Mouse (Mus musculus): Measurements from ENCODE around the gene Szt2. TPM values are rescaled to one million over a fixed set of nuclear protein-coding genes. Genes with fewer than 3 reads are reported as not detected.

Gene Szt2
- polyA plus RNA-seq, 1 experiment, result 47.0 TPM

DNA sequence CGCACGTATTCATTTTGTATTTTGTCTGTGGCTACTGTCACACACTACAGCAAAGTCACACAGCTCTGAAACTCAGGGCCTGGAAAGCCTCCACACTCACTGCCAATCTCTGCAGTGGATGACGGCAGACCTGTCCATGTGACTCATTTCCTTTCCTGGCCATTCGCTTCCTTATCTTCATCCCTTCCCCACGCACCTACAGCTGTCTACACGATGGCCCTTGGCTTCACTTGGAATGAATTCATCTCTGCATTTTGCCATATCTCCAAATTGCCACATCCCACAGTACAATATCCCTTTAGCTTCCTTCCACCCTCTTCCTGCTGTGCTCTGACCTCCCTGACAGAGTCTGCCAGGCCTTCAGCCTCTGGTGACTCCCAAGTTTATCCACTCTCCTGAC is 14.6 kb downstream of the Szt2 start:
- WGBS, result 86% methylated on average over 6 of the region's 6 CpGs
- H3K4me3 ChIP-seq (ENCODE audit: extremely low read depth, insufficient read depth, insufficient read length), result no peak overlapping the region
- no peaks in the 10 kb centered on the region for H3K4me1 ChIP-seq (ENCODE audit: control insufficient read depth, insufficient read depth, insufficient read length)
- peaks cover 67% of the 10 kb centered on the region for H3K36me3 ChIP-seq (ENCODE audit: control insufficient read depth, insufficient read depth, low read length)
- no peak for DNase-seq (ENCODE audit: low read depth in 1 of 2, low spot score in 2 of 2)
- TF ChIP-seq CTCF (IDR thresholded peaks at IDR 0.05; ENCODE audit: extremely low read depth, insufficient read depth, insufficient read length, insufficient replicate concordance) (no peak), POLR2A (IDR thresholded peaks at IDR 0.05; ENCODE audit: low read depth, low read length) (no peak)
- no peak overlapping the region for H3K27ac ChIP-seq (ENCODE audit: insufficient read depth, low read length)
- H3K27me3 ChIP-seq (ENCODE audit: control insufficient read depth, insufficient read depth, low read length), result no peaks in the 10 kb centered on the region

DNA sequence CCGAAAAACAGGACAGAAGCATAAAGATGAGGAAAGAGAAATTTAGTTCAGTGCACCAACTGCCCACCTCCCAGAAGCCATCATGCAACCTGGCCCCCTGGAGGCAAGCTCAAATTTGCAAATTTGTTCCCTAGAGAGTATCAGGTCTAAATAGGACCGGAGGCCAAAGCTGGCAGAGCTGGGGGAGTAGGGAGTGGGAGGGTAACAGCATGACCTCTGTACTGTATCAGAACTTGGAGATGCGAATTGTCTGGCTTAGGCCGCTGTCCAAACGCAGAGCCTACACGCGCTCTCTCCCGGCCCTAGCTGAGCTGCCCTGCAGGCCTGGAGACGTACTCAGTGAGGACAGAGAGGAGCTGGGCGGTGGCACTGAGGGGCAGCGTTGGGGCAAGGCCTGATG is 18.9 kb downstream of the Szt2 start:
- no peak overlapping the region for H3K4me3 ChIP-seq (ENCODE audit: extremely low read depth, insufficient read depth, insufficient read length)
- H3K27ac ChIP-seq (ENCODE audit: insufficient read depth, low read length), result no peak overlapping the region
- peaks cover 77% of the 10 kb centered on the region for H3K36me3 ChIP-seq (ENCODE audit: control insufficient read depth, insufficient read depth, low read length)
- TF ChIP-seq CTCF (IDR thresholded peaks at IDR 0.05; ENCODE audit: extremely low read depth, insufficient read depth, insufficient read length, insufficient replicate concordance) (no peak), POLR2A (IDR thresholded peaks at IDR 0.05; ENCODE audit: low read depth, low read length) (no peak)
- no peaks in the 10 kb centered on the region for H3K27me3 ChIP-seq (ENCODE audit: control insufficient read depth, insufficient read depth, low read length)
- DNase-seq (ENCODE audit: low read depth in 1 of 2, low spot score in 2 of 2), result no peak
- no peaks in the 10 kb centered on the region for H3K4me1 ChIP-seq (ENCODE audit: control insufficient read depth, insufficient read depth, insufficient read length)
- 92% methylated on average over 11 of the region's 11 CpGs for WGBS

DNA sequence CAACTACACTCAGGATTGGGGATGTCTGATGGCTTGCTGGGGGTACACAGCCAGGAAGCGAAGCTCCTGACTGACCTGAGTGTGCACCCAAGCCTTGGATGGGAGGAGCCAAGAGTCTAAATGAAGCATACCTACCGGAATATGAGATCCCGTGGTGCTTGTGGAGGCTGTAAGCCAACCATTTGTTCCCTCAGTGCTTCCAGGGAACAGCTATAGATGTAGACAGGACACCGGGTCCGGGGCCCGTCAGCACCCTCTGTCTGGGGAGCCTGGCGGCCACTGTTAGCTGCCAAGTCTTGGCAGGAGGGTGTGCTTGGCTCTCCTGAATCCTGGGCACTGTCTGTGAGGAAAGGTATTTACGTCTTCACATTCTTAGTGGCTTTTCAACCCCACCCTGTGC is 21.8 kb downstream of the Szt2 start:
- H3K27ac ChIP-seq (ENCODE audit: insufficient read depth, low read length), result no peak overlapping the region
- TF ChIP-seq CTCF (IDR thresholded peaks at IDR 0.05; ENCODE audit: extremely low read depth, insufficient read depth, insufficient read length, insufficient replicate concordance) (no peak), POLR2A (IDR thresholded peaks at IDR 0.05; ENCODE audit: low read depth, low read length) (no peak)
- H3K4me1 ChIP-seq (ENCODE audit: control insufficient read depth, insufficient read depth, insufficient read length), result no peaks in the 10 kb centered on the region
- no peak overlapping the region for H3K4me3 ChIP-seq (ENCODE audit: extremely low read depth, insufficient read depth, insufficient read length)
- no peaks in the 10 kb centered on the region for H3K27me3 ChIP-seq (ENCODE audit: control insufficient read depth, insufficient read depth, low read length)
- no peak for DNase-seq (ENCODE audit: low read depth in 1 of 2, low spot score in 2 of 2)
- H3K36me3 ChIP-seq (ENCODE audit: control insufficient read depth, insufficient read depth, low read length), result peaks cover 79% of the 10 kb centered on the region
- WGBS, result 98% methylated on average over 8 of the region's 8 CpGs

DNA sequence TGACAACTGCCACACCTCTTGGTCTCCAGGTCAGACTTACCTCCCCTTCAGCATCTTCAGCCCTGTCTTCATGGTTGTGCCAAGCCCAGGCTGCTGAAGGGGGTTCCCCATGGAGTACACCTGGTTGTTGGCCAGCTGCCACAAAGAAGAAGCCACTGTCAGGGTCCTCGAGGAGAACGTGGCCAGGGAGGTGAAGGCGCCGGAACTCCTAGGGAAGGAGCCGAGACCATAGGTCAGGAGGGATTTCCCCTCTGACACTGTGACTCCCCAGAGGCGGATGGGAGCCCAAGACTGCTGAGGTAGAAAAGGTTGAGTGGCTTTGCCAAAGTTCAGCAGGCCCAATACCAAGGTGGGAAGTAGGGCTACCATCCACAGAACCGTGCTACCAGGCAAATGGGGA is 25.8 kb downstream of the Szt2 start:
- H3K4me3 ChIP-seq (ENCODE audit: extremely low read depth, insufficient read depth, insufficient read length), result no peak overlapping the region
- H3K4me1 ChIP-seq (ENCODE audit: control insufficient read depth, insufficient read depth, insufficient read length), result no peaks in the 10 kb centered on the region
- TF ChIP-seq POLR2A (IDR thresholded peaks at IDR 0.05; ENCODE audit: low read depth, low read length) (no peak), CTCF (IDR thresholded peaks at IDR 0.05; ENCODE audit: extremely low read depth, insufficient read depth, insufficient read length, insufficient replicate concordance) (no peak)
- no peak overlapping the region for H3K27ac ChIP-seq (ENCODE audit: insufficient read depth, low read length)
- H3K36me3 ChIP-seq (ENCODE audit: control insufficient read depth, insufficient read depth, low read length), result peaks cover 59% of the 10 kb centered on the region
- no peaks in the 10 kb centered on the region for H3K27me3 ChIP-seq (ENCODE audit: control insufficient read depth, insufficient read depth, low read length)
- 86% methylated on average over 7 of the region's 7 CpGs for WGBS
- DNase-seq (ENCODE audit: low read depth in 1 of 2, low spot score in 2 of 2), result no peak

DNA sequence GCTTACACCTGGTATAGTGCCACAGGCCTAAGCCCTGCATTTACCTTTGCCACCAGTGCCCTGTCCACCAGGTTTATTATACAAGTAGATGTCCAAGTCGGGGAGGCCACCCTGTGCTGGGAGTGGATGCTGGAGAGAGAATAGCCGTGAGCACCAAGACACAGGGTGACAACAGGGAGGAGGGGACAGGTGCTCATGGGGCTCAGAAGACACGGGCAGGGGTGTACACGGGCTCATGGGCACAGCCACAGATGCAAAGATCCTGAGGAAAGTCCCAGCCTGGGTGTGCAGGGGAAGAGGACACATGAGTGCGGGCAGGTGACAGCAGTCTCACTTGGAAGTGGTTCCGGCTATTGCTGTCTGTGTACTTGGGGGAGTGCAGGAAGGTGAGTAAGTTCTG is 33.1 kb downstream of the Szt2 start:
- Histone ChIP-seq H3K4me1 (ENCODE audit: control insufficient read depth, insufficient read depth, insufficient read length) (no peaks in the 10 kb centered on the region), H3K36me3 (ENCODE audit: control insufficient read depth, insufficient read depth, low read length) (peaks cover 69% of the 10 kb centered on the region), H3K27me3 (ENCODE audit: control insufficient read depth, insufficient read depth, low read length) (no peaks in the 10 kb centered on the region), H3K4me3 (ENCODE audit: extremely low read depth, insufficient read depth, insufficient read length) (no peak overlapping the region), H3K27ac (ENCODE audit: insufficient read depth, low read length) (no peak overlapping the region)
- TF ChIP-seq CTCF (IDR thresholded peaks at IDR 0.05; ENCODE audit: extremely low read depth, insufficient read depth, insufficient read length, insufficient replicate concordance) (no peak), POLR2A (IDR thresholded peaks at IDR 0.05; ENCODE audit: low read depth, low read length) (no peak)
- no peak for DNase-seq (ENCODE audit: low read depth in 1 of 2, low spot score in 2 of 2)
- WGBS, result 90% methylated on average over 6 of the region's 6 CpGs

DNA sequence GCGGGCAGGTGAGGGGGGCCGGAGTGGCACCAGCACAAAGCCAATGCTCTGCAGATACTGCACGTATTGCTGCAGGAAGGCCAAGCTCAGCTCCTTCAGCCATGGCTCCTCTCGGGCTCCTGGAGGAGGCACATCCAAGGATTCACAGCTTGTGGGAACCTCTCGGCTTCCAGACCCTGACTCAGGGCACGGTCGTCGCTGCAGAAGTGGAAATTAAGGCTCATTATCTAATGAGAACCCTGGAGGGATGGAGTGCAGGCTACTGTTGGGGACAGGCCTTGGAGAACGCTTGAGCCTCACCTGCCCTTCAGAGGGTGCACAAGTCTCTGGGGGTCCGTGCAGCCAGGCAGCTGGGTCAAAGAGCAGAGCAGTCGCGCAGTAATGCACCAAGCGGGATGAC is 37.3 kb downstream of the Szt2 start:
- WGBS, result 98% methylated on average over 13 of the region's 13 CpGs
- TF ChIP-seq POLR2A (IDR thresholded peaks at IDR 0.05; ENCODE audit: low read depth, low read length) (no peak), CTCF (IDR thresholded peaks at IDR 0.05; ENCODE audit: extremely low read depth, insufficient read depth, insufficient read length, insufficient replicate concordance) (no peak)
- peaks cover 62% of the 10 kb centered on the region for H3K36me3 ChIP-seq (ENCODE audit: control insufficient read depth, insufficient read depth, low read length)

DNA sequence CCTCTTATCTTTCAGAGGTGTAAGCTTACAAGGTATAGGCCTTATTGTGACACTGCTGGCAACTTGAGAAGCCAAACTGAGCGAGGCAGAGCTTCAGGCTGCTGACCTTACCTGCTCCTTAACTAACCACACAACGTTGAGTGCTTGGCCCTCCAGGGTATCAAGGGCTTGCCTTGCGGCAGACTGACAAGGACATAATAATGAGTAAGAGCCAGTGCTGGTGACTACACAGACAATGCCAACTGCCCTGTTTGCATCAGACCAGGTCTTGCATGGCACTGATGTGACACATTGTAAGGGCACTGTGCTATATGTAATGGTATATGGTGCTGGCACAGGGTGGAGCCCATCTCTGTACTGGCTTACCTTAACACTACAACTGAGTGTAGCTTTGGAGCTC is 40.5 kb downstream of the Szt2 start:
- H3K4me3 ChIP-seq (ENCODE audit: extremely low read depth, insufficient read depth, insufficient read length), result no peak overlapping the region
- H3K36me3 ChIP-seq (ENCODE audit: control insufficient read depth, insufficient read depth, low read length), result peaks cover 48% of the 10 kb centered on the region
- TF ChIP-seq POLR2A (IDR thresholded peaks at IDR 0.05; ENCODE audit: low read depth, low read length), result no peak
- no peak for TF ChIP-seq CTCF (IDR thresholded peaks at IDR 0.05; ENCODE audit: extremely low read depth, insufficient read depth, insufficient read length, insufficient replicate concordance)
- DNase-seq (ENCODE audit: low read depth in 1 of 2, low spot score in 2 of 2), result no peak
- H3K27ac ChIP-seq (ENCODE audit: insufficient read depth, low read length), result no peak overlapping the region
- no peaks in the 10 kb centered on the region for H3K4me1 ChIP-seq (ENCODE audit: control insufficient read depth, insufficient read depth, insufficient read length)
- 97% methylated on average over 3 of the region's 3 CpGs for WGBS
- H3K27me3 ChIP-seq (ENCODE audit: control insufficient read depth, insufficient read depth, low read length), result no peaks in the 10 kb centered on the region

More for the DNA sequence above, 37.3 kb downstream of the Szt2 start:
- DNase-seq (ENCODE audit: low read depth in 1 of 2, low spot score in 2 of 2), result no peak
- Histone ChIP-seq H3K27ac (ENCODE audit: insufficient read depth, low read length) (no peak overlapping the region), H3K27me3 (ENCODE audit: control insufficient read depth, insufficient read depth, low read length) (no peaks in the 10 kb centered on the region), H3K4me1 (ENCODE audit: control insufficient read depth, insufficient read depth, insufficient read length) (no peaks in the 10 kb centered on the region), H3K4me3 (ENCODE audit: extremely low read depth, insufficient read depth, insufficient read length) (no peak overlapping the region)

Measured in spleen, adult 2 months (tissue).